Mouse (Mus musculus) cerebellum, postnatal 4 days (tissue): ENCODE data around the gene Mup7.
"Not testable (repeated sequence)": the region's sequence is repeated elsewhere in the genome, so short reads cannot be mapped to it uniquely, and the experiment has no call there.

Experiments used
- DNase-seq, 2 experiments: peaks; one replicate each; pipeline ENCODE4 v3.0.0; 2022; ENCODE audit warnings: low spot score in 2 of 2, mixed read lengths in 1 of 2

The Mup7 gene

DNA sequence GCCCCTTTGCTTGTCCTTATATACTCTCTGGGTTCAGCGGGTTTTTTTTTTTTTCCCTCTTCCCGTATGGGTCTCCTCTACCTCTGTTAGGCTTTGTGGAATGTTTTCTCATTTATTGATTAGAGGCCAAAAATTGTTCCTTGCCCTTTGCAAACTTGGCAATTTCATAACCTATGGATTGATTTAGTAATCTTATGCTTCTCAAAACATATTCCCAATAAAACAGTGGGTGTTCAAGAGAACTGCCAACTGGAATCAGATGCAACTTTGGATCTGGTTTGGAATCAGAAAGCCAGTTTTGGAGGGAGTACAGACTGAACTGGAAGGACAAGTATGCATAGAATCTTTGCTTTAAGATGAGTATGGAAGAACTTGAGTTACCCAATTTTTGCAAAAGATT is at the start of gene Mup7:
Gene Mup7, minus strand, starts transcription at position 101 of the 400 bp plus-strand sequence.
- DNase-seq, result not testable (repeated sequence)

- DNase-seq, result not testable (repeated sequence)
Measured at GRCm38 (mm10) chr4:60079865-60080264, 9.6 kb upstream of the Mup7 start.

GRCm38 (mm10) chr4:60029334-60030111 is 40.8 kb downstream of the Mup7 start:
- not testable (repeated sequence) for DNase-seq

DNA sequence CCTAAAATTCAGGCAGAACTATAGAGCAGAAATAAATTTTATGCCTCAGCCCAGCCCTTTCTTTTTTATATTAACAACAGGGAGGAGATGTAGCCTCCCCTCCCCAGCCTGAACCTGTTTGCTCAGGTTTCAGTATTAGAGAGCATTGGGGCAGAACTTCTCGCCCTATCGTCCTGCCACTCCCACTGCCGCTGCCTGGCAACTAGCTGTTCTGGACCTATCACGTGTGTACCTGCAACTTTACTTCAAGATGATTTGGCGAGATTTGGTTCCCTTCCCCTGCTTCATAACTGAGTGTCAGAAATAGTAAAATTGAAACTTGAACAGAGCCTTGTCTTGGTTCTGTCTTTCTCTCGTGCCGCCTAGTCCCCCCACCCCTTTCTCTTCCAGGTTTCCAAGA is 50.1 kb downstream of the Mup7 start:
- not testable (repeated sequence) for DNase-seq
